13 mouse cellular contexts compared by ENCODE assay signal in the genomic region with DNA sequence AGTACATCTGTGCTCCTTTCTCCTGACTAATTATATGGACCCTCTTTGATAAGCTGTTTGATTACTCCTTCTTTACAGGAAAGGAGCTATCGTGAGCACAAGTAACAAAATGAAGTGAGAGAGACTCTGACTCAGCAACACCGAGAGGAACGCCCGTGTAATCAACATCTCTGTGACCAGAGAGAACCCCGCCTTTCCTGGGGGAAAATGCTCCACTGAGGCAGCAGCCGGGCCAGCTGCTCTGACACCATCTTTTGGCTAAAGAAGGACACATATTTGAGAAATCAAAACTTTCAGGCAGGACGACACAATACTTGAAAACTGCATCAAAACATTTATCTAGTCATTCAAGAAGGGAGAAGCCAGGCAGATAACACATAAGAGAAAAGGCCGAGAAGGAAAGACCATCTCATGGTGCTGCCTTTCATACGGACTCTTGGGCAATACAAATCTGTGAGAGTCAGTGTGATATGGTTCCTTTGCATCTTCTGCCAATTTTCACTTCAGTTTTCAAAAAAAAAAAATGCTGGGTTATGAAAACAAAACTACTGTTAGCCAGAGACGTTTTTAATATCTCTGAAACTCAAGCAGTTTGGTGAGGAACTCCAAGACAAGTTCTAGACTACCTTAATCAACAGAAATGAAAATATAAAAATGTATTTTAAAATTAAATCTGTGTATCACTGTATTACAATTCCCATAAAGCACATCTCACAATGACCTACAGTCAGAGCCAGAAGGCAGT. TPM values are rescaled to one million over a fixed set of nuclear protein-coding genes. Genes with fewer than 3 reads are reported as not detected.
DNase-seq lines count a peak whose midpoint lies in the region; ATAC-seq lines count a peak whose summit lies in the region.
"Had no signal": no experiment of that assay in that cellular context is flagged by ENCODE, and none has a peak within 500 bp of the region (broad histone marks: within the 10 kb centered on the region; RNA-seq: fewer than 3 reads in every experiment).

No protein-coding gene starts in this region.

- DNase-seq in heart, adult 8-10 months (ENCODE audit: low spot score), result peak; percentile 49
- DNase-seq in MEL-GATA-1-ER (ENCODE audit: extremely low read depth, low read depth) (peak; percentile 58), adipocyte (ENCODE audit: low spot score) (no peak)
- DNase-seq in heart, adult 9 months (ENCODE audit: low spot score in 2 of 2), result peak; percentile 52 to 67
- DNase-seq in layer of hippocampus, adult 9-10 months (ENCODE audit: low spot score), result no peak
- no peak for DNase-seq in layer of hippocampus, adult 18-20 months (ENCODE audit: low spot score in 2 of 2)
- DNase-seq: adrenal gland, postnatal 25 days; layer of hippocampus, postnatal 36 days had no signal

- H3K4me3 ChIP-seq in heart, embryonic 11.5 days (ENCODE audit: low read depth, low read length), result no peak overlapping the region
- no peak overlapping the region for H3K4me3 ChIP-seq in macrophage (ENCODE audit: inconsistent target)
- H3K4me3 ChIP-seq: embryonic facial prominence, embryonic 10.5 days; neural tube, embryonic 12.5 days had no signal

- H3K9me3 ChIP-seq in heart, embryonic 11.5 days (replicated peaks; ENCODE audit: control insufficient read depth, low read length), result no peaks in the 10 kb centered on the region
- H3K9me3 ChIP-seq: embryonic facial prominence, embryonic 10.5 days; neural tube, embryonic 12.5 days had no signal

- no peak for ATAC-seq in heart, embryonic 11.5 days (replicated peaks; ENCODE audit: insufficient number of reproducible peaks, low FRiP score, low TSS enrichment)
- ATAC-seq: intestine, embryonic 16.5 days had no signal

- WGBS in heart, embryonic 11.5 days (ENCODE audit: insufficient replicate concordance), result 64% methylated on average over 10 of the region's 10 CpGs
- WGBS in macrophage (ENCODE audit: missing documents), result 13% methylated on average over 10 of the region's 10 CpGs

- no peaks in the 10 kb centered on the region for H3K27me3 ChIP-seq in heart, embryonic 11.5 days (ENCODE audit: control insufficient read depth, insufficient read depth, low read length)
- H3K27me3 ChIP-seq: neural tube, embryonic 12.5 days had no signal

- no peak overlapping the region for H3K27ac ChIP-seq in heart, embryonic 11.5 days (ENCODE audit: low read depth, low read length)
- H3K27ac ChIP-seq in macrophage, result peak overlapping the region; percentile 94
- H3K27ac ChIP-seq: embryonic facial prominence, embryonic 10.5 days; neural tube, embryonic 12.5 days had no signal

- H3K4me2 ChIP-seq in heart, embryonic 11.5 days, result no peak overlapping the region; the same call in 1 of the 2 replicates
- H3K4me2 ChIP-seq: neural tube, embryonic 12.5 days had no signal

- H3K36me3 ChIP-seq in heart, embryonic 11.5 days (ENCODE audit: control insufficient read depth, insufficient read depth, low read length), result no peaks in the 10 kb centered on the region
- H3K36me3 ChIP-seq in macrophage (ENCODE audit: inconsistent target), result peaks cover 7% of the 10 kb centered on the region; the same call in 1 of the 2 replicates
- H3K36me3 ChIP-seq: embryonic facial prominence, embryonic 10.5 days; neural tube, embryonic 12.5 days had no signal

- H3K9ac ChIP-seq in heart, embryonic 11.5 days (ENCODE audit: low read depth, low read length), result no peak overlapping the region
- H3K9ac ChIP-seq: neural tube, embryonic 12.5 days had no signal

- H3K79me2 ChIP-seq in macrophage (ENCODE audit: inconsistent target), result peaks cover 98% of the 10 kb centered on the region

- peaks cover 8% of the 10 kb centered on the region; the same call in 1 of the 2 replicates for H3K4me1 ChIP-seq in heart, embryonic 11.5 days (ENCODE audit: control insufficient read depth, insufficient read depth, low read length)
- H3K4me1 ChIP-seq: neural tube, embryonic 12.5 days had no signal

RNA-seq across cellular contexts. Expression of a gene that starts 24.3 kb away (rescaled TPM):
- total RNA-seq in heart, adult 8-10 months (2022), result 1 to 10 TPM; 7.7 to 9.2 (median 8.2) TPM
- 23.6 and 24.4 TPM in 2 replicates for polyA plus RNA-seq in heart, embryonic 11.5 days (2014; fragmentation: Nextera tagmentation; extraction: Ambion mirVana)
- total RNA-seq in macrophage (2018; cell fraction: chromatin; rRNA removed), result 100 to 1,000 TPM in 24 of 26 experiments, 10 to 100 TPM in 2; 75.0 to 334 (median 129) TPM
- 100 to 1,000 TPM; 225 to 568 (median 292) TPM for total RNA-seq in macrophage (2018; cell fraction: cytosol; rRNA removed)
- 100 to 1,000 TPM; 152 to 371 (median 210) TPM for total RNA-seq in macrophage (2018; cell fraction: nucleus; rRNA removed)
- 189 to 289 TPM (median 212 TPM) in 3 replicates for polyA plus RNA-seq in macrophage (2018)
- total RNA-seq in layer of hippocampus, adult 18-20 months (2021), result 10 to 100 TPM; 53.6 to 57.1 TPM

RNA-seq across cellular contexts. Expression of a gene that starts 50.7 kb away (rescaled TPM):
- total RNA-seq in heart, adult 8-10 months (2022), result 100 to 1,000 TPM; 151 to 173 (median 164) TPM
- polyA plus RNA-seq in heart, embryonic 11.5 days (2014; fragmentation: Nextera tagmentation; extraction: Ambion mirVana), result 614 and 628 TPM in 2 replicates
- total RNA-seq in macrophage (2018; cell fraction: chromatin; rRNA removed), result 10 to 100 TPM in 11 of 26 experiments, 1 to 10 TPM in 15; 2.9 to 55.4 (median 8.2) TPM
- 100 to 1,000 TPM; 179 to 384 (median 241) TPM for total RNA-seq in macrophage (2018; cell fraction: cytosol; rRNA removed)
- total RNA-seq in macrophage (2018; cell fraction: nucleus; rRNA removed), result 10 to 100 TPM; 10.3 to 61.2 (median 24.7) TPM
- polyA plus RNA-seq in macrophage (2018), result 167 to 496 TPM (median 309 TPM) in 3 replicates
- 10 to 100 TPM; 35.9 to 39.4 TPM for total RNA-seq in layer of hippocampus, adult 18-20 months (2021)

Comparison
In these comparisons a context has a peak if more than half of its experiments do, and no peak if none do; other contexts are left out.
1. DNase-seq: peak in heart, adult 8-10 months (single experiment), MEL-GATA-1-ER (single experiment) and heart, adult 9 months (2 of 2); none in layer of hippocampus, adult 9-10 months (single experiment), layer of hippocampus, adult 18-20 months (0 of 2) and adipocyte (single experiment).
2. RNA of a gene that starts 24.3 kb away (total RNA-seq): 53.6 to 57.1 TPM in layer of hippocampus, adult 18-20 months; 7.7 to 9.2 TPM in heart, adult 8-10 months; every median in the first group is over 4 times any median in the second.